Mouse (Mus musculus) CD4-positive, CD25-positive, alpha-beta regulatory T cell, adult 4 months (primary cell): Measurements from ENCODE around the gene Gper1. TPM values are rescaled to one million over a fixed set of nuclear protein-coding genes. Genes with fewer than 3 reads are reported as not detected.

Experiments
- ATAC-seq: one replicate; pipeline ENCODE4 v1.8.0; 2017
- polyA plus RNA-seq, 2 experiments: library from polyadenylated mRNA; unstranded; fragments of 100-300 nt; shearing (Covaris generic); gene quantifications; one replicate each; pipeline ENCODE4 v1.2.1; 2017

Gene Gper1
- polyA plus RNA-seq = not detected

- ATAC-seq = no peak
Measured at GRCm38 (mm10) chr5:139423026-139423865, at the start of gene Gper1. TSS of gene Gper1 (plus strand) at chr5:139423151.

GRCm38 (mm10) chr5:139373889-139374444 lies 49.0 kb upstream of the Gper1 start:
- no peak for ATAC-seq

- ATAC-seq = no peak
Measured at GRCm38 (mm10) chr5:139374841-139375240, 48.1 kb upstream of the Gper1 start.

GRCm38 (mm10) chr5:139377468-139378270 lies 45.3 kb upstream of the Gper1 start, which contains the start of gene Gpr146:
TSS of gene Gpr146 (plus strand) at chr5:139377697.
- ATAC-seq = peak; percentile 29

- ATAC-seq = no peak
Measured at GRCm38 (mm10) chr5:139378271-139378556, 44.7 kb upstream of the Gper1 start.

- ATAC-seq = no peak
Measured at GRCm38 (mm10) chr5:139378986-139379629, 43.8 kb upstream of the Gper1 start.

- ATAC-seq = no peak
Measured at GRCm38 (mm10) chr5:139379771-139380384, 43.1 kb upstream of the Gper1 start.

- no peak for ATAC-seq
Measured at GRCm38 (mm10) chr5:139380385-139381248, 42.3 kb upstream of the Gper1 start.

- peak; percentile 74 for ATAC-seq
Measured at GRCm38 (mm10) chr5:139381586-139382513, 41.1 kb upstream of the Gper1 start.

GRCm38 (mm10) chr5:139382760-139383159 lies 40.2 kb upstream of the Gper1 start:
- ATAC-seq = peak; percentile 71

- ATAC-seq = no peak
Measured at GRCm38 (mm10) chr5:139383234-139383633, 39.7 kb upstream of the Gper1 start.

GRCm38 (mm10) chr5:139384531-139384930 lies 38.4 kb upstream of the Gper1 start:
- peak; percentile 30 for ATAC-seq

GRCm38 (mm10) chr5:139386047-139386446 lies 36.9 kb upstream of the Gper1 start:
- no peak for ATAC-seq

- ATAC-seq = no peak
Measured at GRCm38 (mm10) chr5:139387329-139388194, 35.4 kb upstream of the Gper1 start.

GRCm38 (mm10) chr5:139388195-139388570 lies 34.8 kb upstream of the Gper1 start:
- no peak for ATAC-seq

GRCm38 (mm10) chr5:139388694-139389675 lies 34.0 kb upstream of the Gper1 start:
- ATAC-seq = peak; percentile 60

- peak; percentile 10 for ATAC-seq
Measured at GRCm38 (mm10) chr5:139389676-139390061, 33.3 kb upstream of the Gper1 start.
